Mouse (Mus musculus) heart, adult 2 months (tissue): ENCODE measurements around the gene E330034G19Rik.

Experiments used
- CTCF ChIP-seq: fragments of 200-600 bp; IDR thresholded peaks from 2 replicates; pipeline ENCODE4 v1.8.1; 2022; ENCODE audit warnings: antibody characterized with exemption, mild to moderate bottlenecking, moderate library complexity
- EP300 ChIP-seq: fragments of 200-500 bp; IDR thresholded peaks from 2 replicates; pipeline ENCODE4 v1.6.1; 2011; ENCODE audit warnings: low read depth, low read length, control low read depth; ENCODE audit not compliant: insufficient read depth

GRCm38 (mm10) chr14:24293631-24294030 is 617 bp downstream of the E330034G19Rik start:
- TF ChIP-seq EP300 (no peak), CTCF (no peak)
